Mouse (Mus musculus): ENCODE measurements around the gene Poldip2. TPM values are rescaled to one million over a fixed set of nuclear protein-coding genes. Genes with fewer than 3 reads are reported as not detected.

Poldip2 gene
- polyA plus RNA-seq, 1 experiment from 2014 or later, result 155 TPM

DNA sequence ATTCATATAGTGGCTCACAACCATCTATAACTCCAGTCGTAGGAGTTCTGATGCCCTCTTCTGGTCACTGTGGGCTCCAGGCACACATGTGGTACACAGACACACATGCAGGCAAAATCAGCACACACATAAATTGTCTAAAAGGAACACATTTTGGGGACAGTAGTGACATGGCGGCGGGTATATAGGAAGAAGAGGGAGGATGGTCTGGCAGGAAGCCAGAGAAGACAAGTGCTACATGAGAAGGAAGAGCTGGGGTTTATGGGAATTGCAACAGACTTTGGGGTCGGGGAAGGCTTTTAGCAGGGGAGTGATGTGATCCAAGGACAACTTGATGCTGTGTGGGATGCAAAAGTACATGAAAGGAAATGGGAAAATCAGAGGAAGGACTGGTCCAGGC, 22.5 kb downstream of the Poldip2 start:
- H3K36me3 ChIP-seq (ENCODE audit: control insufficient read depth, insufficient read depth, low read length), result peaks cover 37% of the 10 kb centered on the region
- 74% methylated on average over 4 of the region's 4 CpGs for WGBS
- H3K4me2 ChIP-seq (ENCODE audit: low read length), result peak overlapping the region; percentile 81
- H3K27ac ChIP-seq (replicated peaks in 1 of 2; ENCODE audit: control insufficient read depth in 1 of 2, insufficient read depth in 1 of 2, low read depth in 2 of 2, low read length in 2 of 2), result peak overlapping the region in 1 of 2 experiments; percentile 89; a peak in 2 of 4 replicates
- H3K4me1 ChIP-seq (ENCODE audit: control insufficient read depth in 2 of 2, insufficient read depth in 2 of 2, low read length in 2 of 2), result peaks cover 10 to 25% of the 10 kb centered on the region in 2 experiments
- peak overlapping the region; percentile 86 for H3K9ac ChIP-seq (ENCODE audit: low read length)
- H3K4me3 ChIP-seq (ENCODE audit: control insufficient read depth in 1 of 2, insufficient read depth in 1 of 2, low read depth in 1 of 2, low read length in 2 of 2), result peak overlapping the region in 1 of 2 experiments; percentile 83; a peak in 3 of 4 replicates
- H3K27me3 ChIP-seq (ENCODE audit: control insufficient read depth, insufficient read depth, low read length), result no peaks in the 10 kb centered on the region
- no peak for ATAC-seq (ENCODE audit: insufficient number of reproducible peaks, insufficient read depth, low FRiP score, low read depth)
- H3K9me3 ChIP-seq (ENCODE audit: control insufficient read depth, low read length), result no peaks in the 10 kb centered on the region

DNA sequence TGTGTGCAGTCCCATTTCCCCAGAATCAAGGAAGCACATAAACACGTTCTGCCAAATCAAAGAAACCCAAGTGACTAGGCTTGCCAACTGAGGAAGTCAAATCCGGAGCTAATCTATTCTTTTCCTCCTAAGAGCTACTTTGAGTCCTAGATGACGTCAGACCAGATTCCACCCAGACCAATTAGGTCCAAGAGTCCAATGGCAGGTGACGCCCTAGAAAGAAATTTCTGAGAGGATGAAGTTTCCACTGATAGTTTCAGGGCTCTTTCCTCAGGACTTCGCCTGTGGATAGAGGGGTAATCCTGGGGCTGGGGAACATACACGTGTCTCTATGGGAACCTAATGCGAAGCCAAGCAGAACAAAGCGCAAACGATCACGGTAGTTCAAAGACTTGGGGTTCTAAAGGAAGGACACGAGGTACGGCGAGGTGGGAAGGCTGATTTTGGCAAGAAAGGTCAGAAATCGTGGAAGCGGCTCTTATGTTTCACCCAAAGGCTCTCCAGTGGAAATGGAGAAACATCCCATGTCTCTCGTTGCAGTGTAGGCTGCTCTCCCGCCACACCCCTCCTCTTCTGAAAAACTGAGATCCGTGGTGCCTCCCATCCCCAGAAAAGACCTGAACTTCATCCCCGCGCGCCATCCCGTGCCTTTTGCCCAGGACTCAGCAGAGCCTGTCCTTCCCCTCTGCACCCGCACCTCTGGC, 23.5 kb downstream of the Poldip2 start:
- Histone ChIP-seq H3K9ac (ENCODE audit: low read length) (peak overlapping the region; percentile 86), H3K4me1 (ENCODE audit: control insufficient read depth in 2 of 2, insufficient read depth in 2 of 2, low read length in 2 of 2) (peaks cover 10 to 25% of the 10 kb centered on the region in 2 experiments), H3K4me2 (ENCODE audit: low read length) (peak overlapping the region; percentile 81), H3K27ac (replicated peaks in 1 of 2; ENCODE audit: control insufficient read depth in 1 of 2, insufficient read depth in 1 of 2, low read depth in 2 of 2, low read length in 2 of 2) (peak overlapping the region; percentile 89 to 97), H3K4me3 (ENCODE audit: control insufficient read depth in 1 of 2, insufficient read depth in 1 of 2, low read depth in 1 of 2, low read length in 2 of 2) (peak overlapping the region; percentile 83 to 87), H3K9me3 (ENCODE audit: control insufficient read depth, low read length) (no peaks in the 10 kb centered on the region), H3K27me3 (ENCODE audit: control insufficient read depth, insufficient read depth, low read length) (no peaks in the 10 kb centered on the region), H3K36me3 (ENCODE audit: control insufficient read depth, insufficient read depth, low read length) (peaks cover 37% of the 10 kb centered on the region)
- ATAC-seq (ENCODE audit: insufficient number of reproducible peaks, insufficient read depth, low FRiP score, low read depth), result peak; percentile 34; the same call in 1 of the 2 replicates
- under 1% methylated on average over 23 of the region's 23 CpGs for WGBS

DNA sequence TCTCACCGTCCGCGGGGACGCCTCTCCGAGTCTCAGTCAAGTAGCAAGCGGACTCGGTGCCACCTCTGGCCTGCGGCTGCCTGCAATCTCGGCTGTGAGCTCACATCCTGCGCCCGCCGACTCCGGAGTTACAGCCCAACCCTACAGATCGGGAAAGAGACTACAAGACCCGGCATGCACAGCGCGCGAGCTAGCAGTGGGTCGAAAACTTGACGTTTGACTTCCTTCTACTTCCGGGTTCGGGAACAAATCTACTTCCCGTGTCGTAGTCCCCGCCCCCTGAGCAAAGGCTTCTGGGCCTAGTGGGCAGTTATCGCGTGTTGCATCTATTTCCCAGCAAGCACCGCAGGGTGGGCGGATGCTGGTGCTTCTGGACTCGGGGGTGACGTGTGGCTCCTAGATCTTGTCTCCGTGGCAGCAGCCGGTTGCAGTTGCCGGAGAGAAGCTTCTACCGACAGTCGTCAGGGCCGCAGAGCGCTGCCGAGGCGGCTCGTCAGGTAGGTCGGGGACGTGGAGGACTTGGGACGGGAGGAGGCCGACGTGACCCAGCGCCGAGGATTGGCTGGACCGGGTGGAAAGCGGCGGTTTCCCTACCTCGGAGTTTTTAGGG, 24.2 kb downstream of the Poldip2 start, which contains the start of the genes Tnfaip1 and Ift20:
Gene Tnfaip1, minus strand, starts transcription at position 253 of the 610 bp plus-strand sequence.
Gene Ift20, plus strand, starts transcription at position 282 of the 610 bp plus-strand sequence.
- Histone ChIP-seq H3K4me1 (ENCODE audit: control insufficient read depth in 2 of 2, insufficient read depth in 2 of 2, low read length in 2 of 2) (peaks cover 9 to 25% of the 10 kb centered on the region in 2 experiments), H3K27ac (replicated peaks in 1 of 2; ENCODE audit: control insufficient read depth in 1 of 2, insufficient read depth in 1 of 2, low read depth in 2 of 2, low read length in 2 of 2) (peak within 1 kb of the TSS; percentile 89 to 97), H3K9me3 (ENCODE audit: control insufficient read depth, low read length) (no peaks in the 10 kb centered on the region), H3K4me3 (ENCODE audit: control insufficient read depth in 1 of 2, insufficient read depth in 1 of 2, low read depth in 1 of 2, low read length in 2 of 2) (peak within 1 kb of the TSS; percentile 83 to 88), H3K9ac (ENCODE audit: low read length) (peak within 1 kb of the TSS; percentile 94), H3K36me3 (ENCODE audit: control insufficient read depth, insufficient read depth, low read length) (peaks cover 40% of the 10 kb centered on the region), H3K4me2 (ENCODE audit: low read length) (peak within 1 kb of the TSS; percentile 95), H3K27me3 (ENCODE audit: control insufficient read depth, insufficient read depth, low read length) (no peaks in the 10 kb centered on the region)
- under 1% methylated on average over 52 of the region's 52 CpGs for WGBS
- peak; percentile 95 for ATAC-seq (ENCODE audit: insufficient number of reproducible peaks, insufficient read depth, low FRiP score, low read depth)

DNA sequence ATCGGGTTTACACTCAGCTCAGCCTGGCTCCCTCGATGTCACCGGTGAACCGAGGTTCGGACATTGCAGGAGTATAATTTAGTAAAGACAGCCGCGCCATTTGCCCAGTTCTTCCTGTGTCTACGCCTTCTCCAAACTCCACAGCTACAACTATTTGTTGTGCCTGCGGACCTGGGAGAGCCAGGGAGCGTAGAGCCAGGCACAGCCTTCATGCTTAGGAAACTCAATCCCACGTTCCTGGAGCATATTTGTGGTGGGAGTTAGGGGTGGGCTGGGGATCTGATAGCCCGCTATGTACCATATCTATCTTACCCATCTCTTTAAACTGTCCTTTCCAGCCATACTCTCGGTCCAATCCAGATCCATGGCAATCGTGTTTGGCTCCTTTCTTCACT, 24.7 kb downstream of the Poldip2 start:
- Histone ChIP-seq H3K4me2 (ENCODE audit: low read length) (peak overlapping the region; percentile 95), H3K9me3 (ENCODE audit: control insufficient read depth, low read length) (no peaks in the 10 kb centered on the region), H3K4me3 (ENCODE audit: control insufficient read depth in 1 of 2, insufficient read depth in 1 of 2, low read depth in 1 of 2, low read length in 2 of 2) (peak overlapping the region; percentile 83 to 88), H3K27me3 (ENCODE audit: control insufficient read depth, insufficient read depth, low read length) (no peaks in the 10 kb centered on the region), H3K9ac (ENCODE audit: low read length) (peak overlapping the region; percentile 94), H3K27ac (replicated peaks in 1 of 2; ENCODE audit: control insufficient read depth in 1 of 2, insufficient read depth in 1 of 2, low read depth in 2 of 2, low read length in 2 of 2) (peak overlapping the region; percentile 54 to 89), H3K36me3 (ENCODE audit: control insufficient read depth, insufficient read depth, low read length) (peaks cover 44% of the 10 kb centered on the region), H3K4me1 (ENCODE audit: control insufficient read depth in 2 of 2, insufficient read depth in 2 of 2, low read length in 2 of 2) (peaks cover 8 to 25% of the 10 kb centered on the region in 2 experiments)
- no peak for ATAC-seq (ENCODE audit: insufficient number of reproducible peaks, insufficient read depth, low FRiP score, low read depth)
- WGBS, result 2% methylated on average over 14 of the region's 14 CpGs

DNA sequence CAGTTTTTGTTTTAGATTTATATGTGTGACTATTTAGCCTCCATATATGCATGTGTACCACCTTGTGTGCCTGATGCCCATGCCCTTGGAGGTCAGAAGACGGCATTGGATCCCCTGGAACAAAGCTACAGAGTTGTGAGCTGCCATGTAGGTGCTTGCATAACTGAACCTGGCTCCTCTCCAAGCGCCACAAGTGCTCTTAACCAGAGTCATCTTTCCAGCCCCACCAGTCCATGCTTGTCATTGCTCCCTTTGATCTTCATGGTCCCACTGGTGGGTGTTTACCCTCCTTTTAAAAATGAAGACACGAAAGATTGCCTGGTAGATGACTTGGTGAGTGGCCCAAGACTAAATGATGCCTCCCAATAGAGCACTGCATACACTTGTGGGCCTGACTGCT, 28.4 kb downstream of the Poldip2 start:
- no peak overlapping the region for H3K4me3 ChIP-seq (ENCODE audit: control insufficient read depth in 1 of 2, insufficient read depth in 1 of 2, low read depth in 1 of 2, low read length in 2 of 2)
- no peaks in the 10 kb centered on the region for H3K27me3 ChIP-seq (ENCODE audit: control insufficient read depth, insufficient read depth, low read length)
- H3K9me3 ChIP-seq (ENCODE audit: control insufficient read depth, low read length), result no peaks in the 10 kb centered on the region
- no peak overlapping the region for H3K27ac ChIP-seq (replicated peaks in 1 of 2; ENCODE audit: control insufficient read depth in 1 of 2, insufficient read depth in 1 of 2, low read depth in 2 of 2, low read length in 2 of 2)
- no peak overlapping the region for H3K4me2 ChIP-seq (ENCODE audit: low read length)
- no peak for ATAC-seq (ENCODE audit: insufficient number of reproducible peaks, insufficient read depth, low FRiP score, low read depth)
- peaks cover 67% of the 10 kb centered on the region for H3K36me3 ChIP-seq (ENCODE audit: control insufficient read depth, insufficient read depth, low read length)
- no peak overlapping the region for H3K9ac ChIP-seq (ENCODE audit: low read length)
- H3K4me1 ChIP-seq (ENCODE audit: control insufficient read depth in 2 of 2, insufficient read depth in 2 of 2, low read length in 2 of 2), result peaks cover 6 to 12% of the 10 kb centered on the region in 2 experiments
- 85% methylated on average over 3 of the region's 3 CpGs for WGBS

DNA sequence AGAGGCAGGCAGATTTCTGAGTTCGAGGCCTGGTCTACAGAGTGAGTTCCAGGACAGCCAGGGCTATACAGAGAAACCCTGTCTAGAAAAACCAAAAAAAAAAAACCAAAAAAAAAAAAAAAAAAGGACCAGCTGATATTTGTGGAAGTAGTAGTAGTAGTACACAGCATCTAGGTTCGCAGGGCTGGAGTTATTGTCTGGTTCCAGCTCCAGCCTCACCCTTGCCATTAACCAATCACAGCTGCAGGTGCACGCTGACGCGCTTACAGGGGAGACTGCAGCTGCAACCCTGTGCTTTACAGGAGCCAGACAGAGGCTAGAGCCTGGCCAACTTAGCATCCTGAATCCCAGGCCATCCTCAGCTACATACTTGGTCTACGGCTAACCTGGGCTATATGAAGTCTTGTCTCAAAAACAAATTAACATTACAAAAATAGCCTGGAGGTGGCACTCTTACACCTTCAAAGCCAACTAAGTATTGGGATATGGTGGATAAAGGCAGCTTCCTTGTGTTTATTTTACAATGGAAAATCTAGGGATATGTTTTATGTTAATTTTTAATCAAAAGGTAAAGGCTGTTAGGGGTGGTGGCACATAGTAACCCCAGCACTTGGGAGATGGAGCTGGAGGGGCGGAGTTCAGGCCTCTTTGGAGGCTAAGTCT, 32.6 kb downstream of the Poldip2 start:
- Histone ChIP-seq H3K4me2 (ENCODE audit: low read length) (no peak overlapping the region), H3K9ac (ENCODE audit: low read length) (no peak overlapping the region), H3K27me3 (ENCODE audit: control insufficient read depth, insufficient read depth, low read length) (no peaks in the 10 kb centered on the region), H3K36me3 (ENCODE audit: control insufficient read depth, insufficient read depth, low read length) (peaks cover 58% of the 10 kb centered on the region), H3K27ac (replicated peaks in 1 of 2; ENCODE audit: control insufficient read depth in 1 of 2, insufficient read depth in 1 of 2, low read depth in 2 of 2, low read length in 2 of 2) (no peak overlapping the region), H3K9me3 (ENCODE audit: control insufficient read depth, low read length) (no peaks in the 10 kb centered on the region), H3K4me1 (ENCODE audit: control insufficient read depth in 2 of 2, insufficient read depth in 2 of 2, low read length in 2 of 2) (peaks cover 2 to 10% of the 10 kb centered on the region in 2 experiments), H3K4me3 (ENCODE audit: control insufficient read depth in 1 of 2, insufficient read depth in 1 of 2, low read depth in 1 of 2, low read length in 2 of 2) (no peak overlapping the region)
- WGBS, result 93% methylated on average over 7 of the region's 7 CpGs
- ATAC-seq (ENCODE audit: insufficient number of reproducible peaks, insufficient read depth, low FRiP score, low read depth), result no peak

DNA sequence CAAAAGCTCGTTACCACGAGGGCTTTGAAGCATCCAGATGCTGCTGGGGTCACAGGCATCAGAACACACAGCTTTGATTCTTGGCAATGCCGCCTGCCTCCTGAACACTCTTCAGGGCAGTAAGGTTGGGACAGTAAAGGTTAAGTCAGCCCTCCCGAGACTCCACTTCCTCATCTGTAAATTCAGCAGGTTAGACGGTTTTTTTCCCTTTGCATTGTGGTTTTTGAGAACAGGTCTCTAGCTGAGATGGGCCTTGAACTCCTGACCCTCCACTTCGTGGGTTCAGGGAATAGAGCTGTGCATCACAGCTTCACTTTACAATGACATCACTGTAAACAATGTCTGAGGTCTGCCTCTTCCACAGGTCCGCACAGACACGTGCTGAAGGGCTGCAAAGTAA, 33.2 kb downstream of the Poldip2 start:
- no peak overlapping the region for H3K9ac ChIP-seq (ENCODE audit: low read length)
- WGBS, result 61% methylated on average over 8 of the region's 8 CpGs
- peaks cover 52% of the 10 kb centered on the region for H3K36me3 ChIP-seq (ENCODE audit: control insufficient read depth, insufficient read depth, low read length)
- H3K27ac ChIP-seq (replicated peaks in 1 of 2; ENCODE audit: control insufficient read depth in 1 of 2, insufficient read depth in 1 of 2, low read depth in 2 of 2, low read length in 2 of 2), result no peak overlapping the region
- ATAC-seq (ENCODE audit: insufficient number of reproducible peaks, insufficient read depth, low FRiP score, low read depth), result no peak
- H3K4me1 ChIP-seq (ENCODE audit: control insufficient read depth in 2 of 2, insufficient read depth in 2 of 2, low read length in 2 of 2), result peaks cover 2 to 11% of the 10 kb centered on the region in 2 experiments
- H3K9me3 ChIP-seq (ENCODE audit: control insufficient read depth, low read length), result no peaks in the 10 kb centered on the region
- no peak overlapping the region for H3K4me3 ChIP-seq (ENCODE audit: control insufficient read depth in 1 of 2, insufficient read depth in 1 of 2, low read depth in 1 of 2, low read length in 2 of 2)
- H3K27me3 ChIP-seq (ENCODE audit: control insufficient read depth, insufficient read depth, low read length), result no peaks in the 10 kb centered on the region
- H3K4me2 ChIP-seq (ENCODE audit: low read length), result no peak overlapping the region
